Mouse (Mus musculus) lung, adult 2 months (tissue): ENCODE data around the gene Pithd1. TPM values are rescaled to one million over a fixed set of nuclear protein-coding genes. Genes with fewer than 3 reads are reported as not detected.

Experiments used
- DNase-seq: peaks from one replicate; pipeline ENCODE4 v3.0.0; 2022
- H3K4me1 ChIP-seq: fragments of 200-500 bp; 2 replicates; pipeline ENCODE4 v1.6.1; 2011; ENCODE audit warnings: low read length; ENCODE audit not compliant: control insufficient read depth, insufficient read depth
- H3K4me3 ChIP-seq: fragments of 200-500 bp; replicated peaks from 2 replicates; pipeline ENCODE3; 2011; ENCODE audit warnings: low read depth, mild to moderate bottlenecking, control low read depth, low read length; ENCODE audit errors: extremely low read depth
- CTCF ChIP-seq: fragments of 200-500 bp; IDR thresholded peaks from 2 replicates; pipeline ENCODE4 v1.5.1; 2011; ENCODE audit warnings: mild to moderate bottlenecking, low read length, control low read depth; ENCODE audit not compliant: insufficient read depth
- POLR2A ChIP-seq: fragments of 200-500 bp; IDR thresholded peaks from 2 replicates; pipeline ENCODE4 v1.6.1; 2011; ENCODE audit warnings: low read depth, mild to moderate bottlenecking, control low read depth, low read length, borderline replicate concordance; ENCODE audit errors: extremely low read depth
- WGBS: fragments of 180-500 bp; shearing (Covaris S2); methylation state at CpG from one replicate; pipeline ENCODE4 v1.1.7; 2018; 5-methylcytosine and 5-hydroxymethylcytosine counted together
- polyA plus RNA-seq: library from polyadenylated mRNA; depleted of rRNA; stranded (reverse); fragments of >200 nt; gene quantifications from 2 replicates; pipeline ENCODE4 v1.2.3, GENCODE M21; 2012

Gene Pithd1
- polyA plus RNA-seq, 1 experiment = 33.5 TPM

- DNase-seq = peak; percentile 46
- TF ChIP-seq POLR2A = no peak
- TF ChIP-seq CTCF = no peak
- Histone ChIP-seq H3K4me3 (peak overlapping the region; percentile 82), H3K4me1 (peaks cover 10% of the 10 kb centered on the region)
- WGBS = 1% methylated on average over 34 of the region's 35 CpGs
These were observed 15.1 kb downstream of the Pithd1 start for GRCm38 (mm10) chr4:135971805-135972555.

DNA sequence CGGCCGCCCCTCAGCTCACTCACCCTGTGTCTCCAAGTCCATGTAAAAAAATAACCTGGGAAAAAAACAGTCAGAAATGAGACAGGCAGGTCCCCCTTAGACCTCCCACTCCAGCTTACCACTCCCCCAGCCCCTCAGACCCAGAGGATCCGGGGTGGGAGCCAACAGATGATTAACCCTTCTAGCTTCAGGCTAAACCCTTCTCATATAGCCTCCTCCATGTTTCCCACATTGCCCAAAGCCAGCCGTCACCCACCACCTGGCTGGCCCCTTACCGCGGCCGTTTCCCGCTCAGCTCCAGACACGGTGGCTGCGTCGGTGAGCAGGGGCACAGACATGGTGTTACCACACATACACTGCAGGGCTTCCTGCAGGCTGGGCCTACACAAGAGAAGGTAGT, 16.5 kb downstream of the Pithd1 start:
- no peak for DNase-seq

DNA sequence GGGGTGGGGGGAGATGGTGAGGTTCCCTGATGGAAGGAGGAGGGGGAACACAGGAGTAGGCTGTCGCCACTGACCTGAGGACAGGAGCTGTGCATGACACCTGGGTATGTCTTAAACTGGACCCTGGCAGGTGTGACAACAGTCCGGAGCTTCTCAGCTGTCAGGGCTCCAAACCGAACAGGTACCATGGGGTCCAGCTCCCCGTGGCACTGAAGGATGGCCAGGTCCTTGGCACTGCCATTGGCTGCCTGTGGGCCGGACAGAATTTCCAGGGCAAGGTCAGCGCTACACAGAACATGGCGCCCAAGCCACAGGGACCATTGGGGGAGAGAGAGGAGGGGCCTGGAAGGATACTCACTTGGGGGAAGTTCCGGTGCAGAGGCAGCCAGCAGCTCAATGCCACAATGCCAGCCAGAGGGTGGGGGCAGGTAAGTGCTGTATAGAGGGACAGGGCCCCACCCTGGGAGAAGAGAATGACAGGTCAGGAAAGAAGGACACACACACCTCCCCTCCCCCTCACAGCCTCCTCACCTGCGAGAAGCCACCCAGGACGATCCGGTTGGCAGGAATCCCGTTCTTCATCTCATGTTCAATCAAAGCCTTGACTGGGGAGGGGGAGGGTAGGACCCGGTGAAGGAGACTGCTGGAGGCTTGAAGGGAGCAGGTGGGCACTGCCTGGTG, 17.9 kb downstream of the Pithd1 start:
- no peak for TF ChIP-seq POLR2A
- no peak for TF ChIP-seq CTCF
- Histone ChIP-seq H3K4me1 (peaks cover 13% of the 10 kb centered on the region), H3K4me3 (no peak overlapping the region)
- no peak for DNase-seq
- 82% methylated on average over 13 of the region's 13 CpGs for WGBS

More for the DNA sequence above, 16.5 kb downstream of the Pithd1 start:
- Histone ChIP-seq H3K4me1 (peaks cover 10% of the 10 kb centered on the region), H3K4me3 (no peak overlapping the region)
- WGBS = 85% methylated on average over 11 of the region's 11 CpGs
- TF ChIP-seq POLR2A (no peak), CTCF (no peak)

- H3K4me1 ChIP-seq = peaks cover 13% of the 10 kb centered on the region
- TF ChIP-seq POLR2A = no peak
- no peak for TF ChIP-seq CTCF
- H3K4me3 ChIP-seq = no peak overlapping the region
- WGBS = 73% methylated on average over 19 of the region's 19 CpGs
- DNase-seq = no peak
These were observed 18.7 kb downstream of the Pithd1 start for GRCm38 (mm10) chr4:135968271-135968869.

DNA sequence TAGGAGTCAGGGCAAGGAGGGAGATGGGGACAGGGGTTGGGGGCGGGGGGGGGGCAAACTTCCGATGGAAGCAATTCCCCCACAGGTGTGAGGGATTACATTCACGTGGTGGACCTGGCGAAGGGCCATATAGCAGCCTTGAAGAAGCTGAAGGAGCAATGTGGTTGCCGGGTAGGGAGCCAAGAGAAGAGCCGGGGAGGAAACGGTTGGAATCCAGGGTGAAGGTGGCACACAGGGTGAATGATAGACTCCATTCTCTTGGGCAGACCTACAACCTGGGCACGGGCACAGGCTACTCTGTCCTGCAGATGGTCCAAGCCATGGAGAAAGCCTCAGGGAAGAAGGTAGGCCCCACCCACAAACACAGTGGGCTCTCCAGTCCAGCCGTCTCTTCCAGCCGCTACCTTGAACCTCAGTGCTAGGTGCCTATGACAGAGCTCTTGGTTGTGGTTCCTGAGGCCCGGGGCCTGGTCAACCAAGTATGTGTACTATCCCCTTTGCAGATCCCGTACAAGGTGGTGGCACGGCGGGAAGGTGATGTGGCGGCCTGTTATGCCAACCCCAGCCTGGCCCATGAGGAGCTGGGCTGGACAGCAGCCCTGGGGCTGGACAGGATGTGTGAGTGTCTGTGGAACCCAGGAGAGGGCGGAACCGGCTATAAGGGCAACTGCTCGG, 19.8 kb downstream of the Pithd1 start:
- no peak for DNase-seq
- Histone ChIP-seq H3K4me3 (no peak overlapping the region), H3K4me1 (peaks cover 10% of the 10 kb centered on the region)
- WGBS = 85% methylated on average over 18 of the region's 18 CpGs
- TF ChIP-seq POLR2A (no peak), CTCF (no peak)

DNA sequence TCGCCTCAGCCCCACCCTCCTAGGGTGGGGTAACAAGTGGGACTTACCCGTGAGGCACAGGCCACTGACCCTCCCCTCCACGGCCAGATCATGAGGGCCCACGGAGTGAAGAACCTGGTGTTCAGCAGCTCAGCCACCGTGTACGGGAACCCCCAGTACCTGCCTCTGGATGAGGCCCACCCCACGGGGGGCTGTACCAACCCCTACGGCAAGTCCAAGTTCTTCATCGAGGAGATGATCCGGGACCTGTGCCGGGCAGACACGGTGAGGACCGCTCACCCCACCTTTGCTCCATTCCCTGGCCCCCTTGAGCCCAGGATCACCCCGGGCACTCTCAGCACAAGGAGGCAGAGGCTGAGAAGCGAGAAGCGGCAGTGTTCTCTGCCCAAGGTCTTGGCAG, 20.8 kb downstream of the Pithd1 start:
- Histone ChIP-seq H3K4me3 (no peak overlapping the region), H3K4me1 (peaks cover 4% of the 10 kb centered on the region)
- no peak for TF ChIP-seq POLR2A
- no peak for TF ChIP-seq CTCF
- 91% methylated on average over 16 of the region's 16 CpGs for WGBS
- DNase-seq = no peak

DNA sequence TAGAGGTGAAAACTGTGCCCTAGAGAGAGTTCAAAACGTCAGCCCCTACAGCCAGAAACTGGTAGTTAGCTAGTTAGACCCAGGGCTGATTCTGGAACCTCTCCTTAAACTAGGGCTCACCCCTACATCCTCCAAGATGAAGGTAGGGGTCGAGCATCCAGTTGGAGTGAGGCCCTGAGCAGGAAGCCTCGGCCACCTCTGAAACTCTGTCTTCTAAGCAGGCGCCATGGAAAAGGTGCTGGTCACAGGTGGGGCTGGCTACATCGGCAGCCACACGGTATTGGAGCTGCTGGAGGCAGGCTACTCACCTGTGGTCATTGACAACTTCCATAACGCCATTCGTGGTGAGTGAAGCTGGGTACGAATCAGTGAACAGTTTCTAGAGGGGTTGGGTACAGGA, 22.0 kb downstream of the Pithd1 start:
- WGBS = 78% methylated on average over 9 of the region's 9 CpGs
- TF ChIP-seq POLR2A = no peak
- no peak for TF ChIP-seq CTCF
- Histone ChIP-seq H3K4me1 (peaks cover 3% of the 10 kb centered on the region; the same call in 1 of the 2 replicates), H3K4me3 (no peak overlapping the region)
- no peak for DNase-seq

GRCm38 (mm10) chr4:135964426-135964825, 22.6 kb downstream of the Pithd1 start:
- no peak for TF ChIP-seq CTCF
- peak; percentile 78; the same call in 1 of the 2 replicates for TF ChIP-seq POLR2A
- DNase-seq = peak; percentile 73
- peaks cover 3% of the 10 kb centered on the region; the same call in 1 of the 2 replicates for H3K4me1 ChIP-seq
- 2% methylated on average over 12 of the region's 12 CpGs for WGBS
- peak overlapping the region; percentile 86 for H3K4me3 ChIP-seq
